Mouse (Mus musculus): ENCODE results near the gene Bnip1.

Gene Bnip1

DNA sequence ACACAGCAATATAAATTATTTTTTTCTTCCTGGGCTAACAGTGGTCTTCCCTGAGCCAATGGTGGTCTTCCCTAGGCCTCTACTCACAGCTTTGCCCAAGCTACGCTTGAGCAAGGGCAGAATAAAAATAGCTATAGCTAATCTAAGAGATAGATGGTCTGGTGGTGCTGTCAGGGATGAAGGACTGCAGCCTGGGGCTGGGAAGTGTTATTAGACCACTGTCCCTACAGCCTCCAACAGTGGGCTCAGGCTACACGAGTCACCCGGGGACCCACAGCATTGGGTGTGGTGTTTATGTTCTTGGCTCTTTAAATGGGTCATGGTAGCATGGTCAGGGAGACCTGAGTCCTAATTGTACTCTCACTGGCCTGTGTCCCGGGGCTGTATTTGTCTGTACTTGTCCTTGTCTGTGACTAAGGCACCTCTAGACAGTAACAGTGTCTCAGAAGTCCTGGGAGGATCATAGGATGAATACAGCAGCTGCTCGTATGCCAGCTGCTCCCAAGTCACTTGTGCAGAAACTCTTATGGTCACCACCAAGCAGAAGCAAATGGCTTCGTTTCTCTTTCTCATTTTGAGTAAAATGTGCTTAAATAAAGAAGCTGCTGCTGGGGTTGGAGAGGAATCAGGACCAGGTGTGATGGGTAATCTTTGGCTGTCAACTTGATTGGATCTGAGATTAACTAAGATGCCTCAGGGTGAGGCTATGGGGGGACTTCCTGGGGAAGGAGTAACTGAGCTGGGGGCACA is 16.7 kb downstream of the Bnip1 start:
- Histone ChIP-seq H3K36me3 (ENCODE audit: insufficient read depth, low read length) (peaks cover 10% of the 10 kb centered on the region), H3K9me3 (ENCODE audit: low read length) (no peaks in the 10 kb centered on the region), H3K4me3 (replicated peaks; ENCODE audit: low read length) (no peak overlapping the region), H3K4me1 (replicated peaks; ENCODE audit: low read depth, low read length) (peaks cover 10% of the 10 kb centered on the region), H3K27me3 (ENCODE audit: insufficient read depth, low read length) (no peaks in the 10 kb centered on the region)
- TF ChIP-seq POU5F1 (IDR thresholded peaks at IDR 0.05; ENCODE audit: borderline replicate concordance, low read length) (no peak), CTCF (conservative IDR thresholded peaks at IDR 0.05; ENCODE audit: low read length) (no peak), NANOG (IDR thresholded peaks at IDR 0.05; ENCODE audit: borderline replicate concordance, low read length) (no peak)

GRCm38 (mm10) chr17:26802886-26803285 is 22.0 kb downstream of the Bnip1 start:
- Histone ChIP-seq H3K4me3 (replicated peaks; ENCODE audit: low read length) (no peak overlapping the region), H3K27me3 (ENCODE audit: insufficient read depth, low read length) (no peaks in the 10 kb centered on the region), H3K9me3 (ENCODE audit: low read length) (peaks cover 10% of the 10 kb centered on the region; the same call in 1 of the 2 replicates), H3K36me3 (ENCODE audit: insufficient read depth, low read length) (no peaks in the 10 kb centered on the region), H3K4me1 (replicated peaks; ENCODE audit: low read depth, low read length) (no peaks in the 10 kb centered on the region)
- no peak for TF ChIP-seq CTCF (conservative IDR thresholded peaks at IDR 0.05; ENCODE audit: low read length)
- TF ChIP-seq POU5F1 (IDR thresholded peaks at IDR 0.05; ENCODE audit: borderline replicate concordance, low read length): no peak
- TF ChIP-seq NANOG (IDR thresholded peaks at IDR 0.05; ENCODE audit: borderline replicate concordance, low read length): no peak

DNA sequence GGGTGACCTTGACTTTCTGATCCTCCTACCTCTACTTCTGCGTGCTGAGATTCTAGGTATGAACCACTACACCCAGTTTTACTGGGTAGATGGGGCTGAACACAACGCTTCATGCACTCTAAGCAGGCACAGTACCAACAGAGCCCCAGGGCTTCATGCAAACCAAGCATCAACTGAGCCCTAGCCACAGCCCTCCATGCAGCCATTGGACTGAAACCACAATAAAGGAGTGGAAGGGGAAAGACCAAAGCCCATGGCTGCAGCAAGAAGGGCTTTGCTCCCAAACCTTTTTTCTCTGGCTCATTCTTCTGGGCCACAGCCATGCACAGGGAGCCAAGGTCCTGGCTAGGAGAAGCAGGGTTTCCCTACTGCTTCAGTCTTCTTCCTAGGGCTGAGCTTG is 31.7 kb downstream of the Bnip1 start:
- Histone ChIP-seq H3K4me3 (replicated peaks; ENCODE audit: low read length) (no peak overlapping the region), H3K36me3 (ENCODE audit: insufficient read depth, low read length) (no peaks in the 10 kb centered on the region), H3K27me3 (ENCODE audit: insufficient read depth, low read length) (peaks cover 3% of the 10 kb centered on the region; the same call in 1 of the 2 replicates), H3K4me1 (replicated peaks; ENCODE audit: low read depth, low read length) (no peaks in the 10 kb centered on the region), H3K9me3 (ENCODE audit: low read length) (peaks cover 3% of the 10 kb centered on the region)
- TF ChIP-seq NANOG (IDR thresholded peaks at IDR 0.05; ENCODE audit: borderline replicate concordance, low read length) (no peak), CTCF (conservative IDR thresholded peaks at IDR 0.05; ENCODE audit: low read length) (no peak), POU5F1 (IDR thresholded peaks at IDR 0.05; ENCODE audit: borderline replicate concordance, low read length) (no peak)

- H3K9me3 ChIP-seq (ENCODE audit: low read length): peaks cover 8% of the 10 kb centered on the region
- no peak overlapping the region for H3K4me3 ChIP-seq (replicated peaks; ENCODE audit: low read length)
- H3K36me3 ChIP-seq (ENCODE audit: insufficient read depth, low read length): no peaks in the 10 kb centered on the region
- peaks cover 3% of the 10 kb centered on the region; the same call in 1 of the 2 replicates for H3K27me3 ChIP-seq (ENCODE audit: insufficient read depth, low read length)
- H3K4me1 ChIP-seq (replicated peaks; ENCODE audit: low read depth, low read length): no peaks in the 10 kb centered on the region
- TF ChIP-seq CTCF (conservative IDR thresholded peaks at IDR 0.05; ENCODE audit: low read length) (no peak), POU5F1 (IDR thresholded peaks at IDR 0.05; ENCODE audit: borderline replicate concordance, low read length) (no peak), NANOG (IDR thresholded peaks at IDR 0.05; ENCODE audit: borderline replicate concordance, low read length) (no peak)
Observed at GRCm38 (mm10) chr17:26813497-26813896, 32.6 kb downstream of the Bnip1 start.

DNA sequence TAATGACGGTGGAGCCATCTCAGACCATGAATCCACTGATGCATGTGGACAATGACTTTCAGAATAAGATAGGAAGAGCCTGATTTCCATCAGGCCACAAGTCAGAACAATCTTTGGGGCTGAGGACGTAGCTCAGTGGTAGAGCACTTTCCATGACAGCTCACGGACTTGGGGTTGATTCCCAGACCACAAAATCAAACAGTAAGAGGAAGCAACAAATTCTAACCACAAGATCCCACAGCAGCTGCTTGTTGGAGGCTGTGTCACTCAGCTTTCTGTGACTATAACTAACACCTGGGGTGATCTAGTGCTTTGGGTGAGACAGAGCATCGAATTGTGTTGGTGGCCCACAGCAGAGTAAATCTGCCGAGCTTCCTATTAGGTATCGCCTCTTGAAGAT is 35.9 kb downstream of the Bnip1 start:
- Histone ChIP-seq H3K4me1 (replicated peaks; ENCODE audit: low read depth, low read length) (no peaks in the 10 kb centered on the region), H3K9me3 (ENCODE audit: low read length) (peaks cover 40% of the 10 kb centered on the region), H3K27me3 (ENCODE audit: insufficient read depth, low read length) (peaks cover 3% of the 10 kb centered on the region; the same call in 1 of the 2 replicates), H3K36me3 (ENCODE audit: insufficient read depth, low read length) (no peaks in the 10 kb centered on the region), H3K4me3 (replicated peaks; ENCODE audit: low read length) (no peak overlapping the region)
- no peak for TF ChIP-seq NANOG (IDR thresholded peaks at IDR 0.05; ENCODE audit: borderline replicate concordance, low read length)
- TF ChIP-seq CTCF (conservative IDR thresholded peaks at IDR 0.05; ENCODE audit: low read length): no peak
- no peak for TF ChIP-seq POU5F1 (IDR thresholded peaks at IDR 0.05; ENCODE audit: borderline replicate concordance, low read length)

- Histone ChIP-seq H3K4me3 (replicated peaks; ENCODE audit: low read length) (no peak overlapping the region), H3K36me3 (ENCODE audit: insufficient read depth, low read length) (no peaks in the 10 kb centered on the region)
- TF ChIP-seq NANOG (IDR thresholded peaks at IDR 0.05; ENCODE audit: borderline replicate concordance, low read length) (no peak), POU5F1 (IDR thresholded peaks at IDR 0.05; ENCODE audit: borderline replicate concordance, low read length) (no peak), CTCF (conservative IDR thresholded peaks at IDR 0.05; ENCODE audit: low read length) (no peak)
Observed at GRCm38 (mm10) chr17:26817776-26818175, 36.9 kb downstream of the Bnip1 start.

DNA sequence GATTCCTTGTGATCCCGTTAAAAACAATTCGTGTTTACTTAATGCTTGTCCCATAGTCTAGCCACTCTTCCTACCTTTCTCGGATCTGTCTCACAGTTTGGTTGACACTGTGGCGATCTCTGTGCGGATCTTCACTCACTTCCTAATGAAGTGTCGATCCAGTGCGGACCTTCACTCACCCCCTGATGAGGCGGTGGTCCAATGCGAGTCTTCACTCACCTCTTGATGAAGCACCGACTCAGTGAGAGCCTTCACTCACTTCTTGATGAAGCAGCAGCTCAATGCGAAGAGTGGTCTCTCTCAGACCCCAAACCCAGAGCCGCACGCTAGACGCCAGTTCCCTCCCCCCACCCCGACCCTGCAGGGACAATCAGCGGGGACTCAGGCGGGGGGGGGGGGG is 45.3 kb downstream of the Bnip1 start:
- Histone ChIP-seq H3K9me3 (ENCODE audit: low read length) (peaks cover 45% of the 10 kb centered on the region), H3K4me3 (replicated peaks; ENCODE audit: low read length) (no peak overlapping the region), H3K4me1 (replicated peaks; ENCODE audit: low read depth, low read length) (no peaks in the 10 kb centered on the region), H3K36me3 (ENCODE audit: insufficient read depth, low read length) (no peaks in the 10 kb centered on the region), H3K27me3 (ENCODE audit: insufficient read depth, low read length) (0 out of 2 replicates have a peak, but pooled peaks cover 2% of the 10 kb centered on the region)
- TF ChIP-seq POU5F1 (IDR thresholded peaks at IDR 0.05; ENCODE audit: borderline replicate concordance, low read length) (no peak), CTCF (conservative IDR thresholded peaks at IDR 0.05; ENCODE audit: low read length) (no peak), NANOG (IDR thresholded peaks at IDR 0.05; ENCODE audit: borderline replicate concordance, low read length) (no peak)

More at GRCm38 (mm10) chr17:26817776-26818175, 36.9 kb downstream of the Bnip1 start:
- Histone ChIP-seq H3K9me3 (ENCODE audit: low read length) (peaks cover 50% of the 10 kb centered on the region), H3K27me3 (ENCODE audit: insufficient read depth, low read length) (no peaks in the 10 kb centered on the region), H3K4me1 (replicated peaks; ENCODE audit: low read depth, low read length) (no peaks in the 10 kb centered on the region)

GRCm38 (mm10) chr17:26833806-26834205 is 52.9 kb downstream of the Bnip1 start:
- peaks cover 30% of the 10 kb centered on the region for H3K27me3 ChIP-seq (ENCODE audit: insufficient read depth, low read length)
- no peaks in the 10 kb centered on the region for H3K9me3 ChIP-seq (ENCODE audit: low read length)
- no peak overlapping the region for H3K4me3 ChIP-seq (replicated peaks; ENCODE audit: low read length)
- no peaks in the 10 kb centered on the region for H3K36me3 ChIP-seq (ENCODE audit: insufficient read depth, low read length)
- peaks cover 53% of the 10 kb centered on the region for H3K4me1 ChIP-seq (replicated peaks; ENCODE audit: low read depth, low read length)
- TF ChIP-seq CTCF (conservative IDR thresholded peaks at IDR 0.05; ENCODE audit: low read length): no peak
- TF ChIP-seq POU5F1 (IDR thresholded peaks at IDR 0.05; ENCODE audit: borderline replicate concordance, low read length): no peak
- TF ChIP-seq NANOG (IDR thresholded peaks at IDR 0.05; ENCODE audit: borderline replicate concordance, low read length): no peak

All from E14TG2a.4 (cell line).